Mouse (Mus musculus): ENCODE data around the gene Pick1.
"Not testable (repeated sequence)": the region's sequence is repeated elsewhere in the genome, so short reads cannot be mapped to it uniquely, and the experiment has no call there.

Pick1 gene

GRCm38 (mm10) chr15:79224685-79225084, 4.3 kb upstream of the Pick1 start:
- intact Hi-C loops (cut with DNase I): no loop called here

- intact Hi-C loops (cut with DNase I): not testable (repeated sequence)
These were observed 3.2 kb upstream of the Pick1 start for GRCm38 (mm10) chr15:79225780-79226179.

GRCm38 (mm10) chr15:79235268-79235667, 6.3 kb downstream of the Pick1 start:
- intact Hi-C loops (cut with DNase I): no loop called here

GRCm38 (mm10) chr15:79238036-79238435, 9.1 kb downstream of the Pick1 start:
- intact Hi-C loops (cut with DNase I): no loop called here

GRCm38 (mm10) chr15:79242574-79243233, 13.7 kb downstream of the Pick1 start:
- intact Hi-C loops (cut with DNase I): loop anchor here (2.0 to 10.0 kb wide), 2 partner anchors 142 to 224 kb away; no protein-coding TSS in a partner anchor

GRCm38 (mm10) chr15:79243234-79244042, 14.5 kb downstream of the Pick1 start:
- intact Hi-C loops (cut with DNase I): loop anchor here (2.0 to 10.0 kb wide), 2 partner anchors 141 to 223 kb away; no protein-coding TSS in a partner anchor

GRCm38 (mm10) chr15:79244071-79244893, 15.3 kb downstream of the Pick1 start:
- intact Hi-C loops (cut with DNase I): loop anchor here (10.0 kb wide), 1 partner anchor 141 kb away; no protein-coding TSS in a partner anchor

GRCm38 (mm10) chr15:79245321-79245720, 16.3 kb downstream of the Pick1 start:
- intact Hi-C loops (cut with DNase I): loop anchor here (10.0 kb wide), 1 partner anchor 139 kb away; no protein-coding TSS in a partner anchor

- intact Hi-C loops (cut with DNase I): no loop called here
These were observed 21.3 kb downstream of the Pick1 start for GRCm38 (mm10) chr15:79250236-79250635.

GRCm38 (mm10) chr15:79251168-79251567, 22.2 kb downstream of the Pick1 start:
- intact Hi-C loops (cut with DNase I): no loop called here

- intact Hi-C loops (cut with DNase I): no loop called here
These were observed 23.0 kb downstream of the Pick1 start for GRCm38 (mm10) chr15:79251781-79252491.

GRCm38 (mm10) chr15:79252580-79252979, 23.6 kb downstream of the Pick1 start:
- intact Hi-C loops (cut with DNase I): no loop called here

GRCm38 (mm10) chr15:79254661-79255060, 25.7 kb downstream of the Pick1 start, which contains the start of gene Slc16a8:
Slc16a8 (minus strand) TSS chr15:79254761.
- intact Hi-C loops (cut with DNase I): no loop called here

- intact Hi-C loops (cut with DNase I): no loop called here
These were observed 29.5 kb downstream of the Pick1 start for GRCm38 (mm10) chr15:79258521-79258920.

- intact Hi-C loops (cut with DNase I): no loop called here
These were observed 32.2 kb downstream of the Pick1 start for GRCm38 (mm10) chr15:79261095-79261725.

- intact Hi-C loops (cut with DNase I): no loop called here
These were observed 32.8 kb downstream of the Pick1 start for GRCm38 (mm10) chr15:79261757-79262156.

GRCm38 (mm10) chr15:79262375-79262774, 33.4 kb downstream of the Pick1 start:
- intact Hi-C loops (cut with DNase I): no loop called here

GRCm38 (mm10) chr15:79262786-79263309, 33.9 kb downstream of the Pick1 start:
- intact Hi-C loops (cut with DNase I): no loop called here

GRCm38 (mm10) chr15:79263726-79264125, 34.8 kb downstream of the Pick1 start:
- intact Hi-C loops (cut with DNase I): no loop called here

- intact Hi-C loops (cut with DNase I): no loop called here
These were observed 36.4 kb downstream of the Pick1 start for GRCm38 (mm10) chr15:79265384-79265783.
